Mouse (Mus musculus): ENCODE data around the gene P4ha2. TPM values are rescaled to one million over a fixed set of nuclear protein-coding genes. Genes with fewer than 3 reads are reported as not detected.
A peak's percentile ranks its signal among the peaks of the same experiment; 100 is the strongest.

P4ha2 gene
- polyA plus RNA-seq, 1 experiment from 2014 or later = 18.2 TPM

DNA sequence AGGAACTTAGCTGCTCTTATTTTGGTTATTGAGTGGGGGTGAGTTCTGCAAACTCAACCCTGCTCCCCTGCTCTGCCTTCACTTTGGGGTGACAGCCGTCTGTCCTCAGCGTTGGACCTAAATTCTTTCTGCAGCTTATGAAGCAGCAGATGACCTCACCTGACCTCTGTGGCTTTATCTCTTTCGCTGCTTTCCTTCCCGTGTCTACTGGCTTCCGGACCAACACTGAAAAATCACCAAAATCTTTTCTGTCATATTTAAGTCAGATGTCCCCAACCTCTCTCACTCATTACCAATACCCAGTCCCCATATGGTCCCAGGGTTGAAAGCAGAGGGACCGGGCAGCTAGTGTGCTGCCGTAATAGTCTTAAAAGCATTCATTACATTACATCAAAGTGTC, 7.7 kb upstream of the P4ha2 start:
- no peak overlapping the region for H3K27ac ChIP-seq (ENCODE audit: low read depth, low read length)
- no peak overlapping the region for H3K9ac ChIP-seq (ENCODE audit: low read depth, low read length)
- H3K36me3 ChIP-seq (ENCODE audit: control insufficient read depth, insufficient read depth, low read length) = no peaks in the 10 kb centered on the region
- H3K9me3 ChIP-seq (ENCODE audit: control insufficient read depth, low read length) = no peaks in the 10 kb centered on the region
- DNase-seq (ENCODE audit: low spot score) (no peak), ATAC-seq (ENCODE audit: low FRiP score) (no peak)
- H3K4me1 ChIP-seq (replicated peaks; ENCODE audit: control insufficient read depth, insufficient read depth, low read length) = no peaks in the 10 kb centered on the region
- WGBS = 68% methylated on average over 7 of the region's 7 CpGs
- no peaks in the 10 kb centered on the region for H3K27me3 ChIP-seq (ENCODE audit: control insufficient read depth, insufficient read depth, low read length)
- H3K4me3 ChIP-seq (ENCODE audit: low read depth, low read length) = no peak overlapping the region
- no peak overlapping the region for H3K4me2 ChIP-seq (replicated peaks; ENCODE audit: low read depth, low read length)

DNA sequence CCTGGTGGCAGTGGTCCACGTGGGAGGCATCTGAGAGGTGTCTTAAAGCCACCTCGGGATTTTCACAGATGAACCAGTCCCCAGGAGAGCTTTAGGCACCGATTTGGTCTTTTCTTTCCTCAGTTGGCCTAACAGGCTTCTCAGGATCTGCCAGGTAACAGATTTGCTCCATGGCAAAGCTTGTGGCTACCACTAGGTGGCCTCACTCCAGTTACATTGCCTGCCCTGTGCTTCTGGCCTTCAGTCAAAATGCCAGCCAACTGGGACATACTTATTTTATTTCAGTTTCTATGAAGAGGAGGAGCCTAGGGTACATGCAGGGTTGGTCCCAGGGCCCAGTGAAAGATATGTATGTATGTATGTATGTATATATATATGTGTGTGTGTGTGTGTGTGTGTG, 6.9 kb upstream of the P4ha2 start:
- Histone ChIP-seq H3K27ac (ENCODE audit: low read depth, low read length) (no peak overlapping the region), H3K36me3 (ENCODE audit: control insufficient read depth, insufficient read depth, low read length) (no peaks in the 10 kb centered on the region), H3K4me2 (replicated peaks; ENCODE audit: low read depth, low read length) (no peak overlapping the region), H3K4me3 (ENCODE audit: low read depth, low read length) (no peak overlapping the region), H3K4me1 (replicated peaks; ENCODE audit: control insufficient read depth, insufficient read depth, low read length) (no peaks in the 10 kb centered on the region), H3K9me3 (ENCODE audit: control insufficient read depth, low read length) (no peaks in the 10 kb centered on the region), H3K27me3 (ENCODE audit: control insufficient read depth, insufficient read depth, low read length) (no peaks in the 10 kb centered on the region), H3K9ac (ENCODE audit: low read depth, low read length) (no peak overlapping the region)
- ATAC-seq (ENCODE audit: low FRiP score) = no peak
- 13% methylated on average over 3 of the region's 3 CpGs for WGBS
- peak; percentile 58 for DNase-seq (ENCODE audit: low spot score)

DNA sequence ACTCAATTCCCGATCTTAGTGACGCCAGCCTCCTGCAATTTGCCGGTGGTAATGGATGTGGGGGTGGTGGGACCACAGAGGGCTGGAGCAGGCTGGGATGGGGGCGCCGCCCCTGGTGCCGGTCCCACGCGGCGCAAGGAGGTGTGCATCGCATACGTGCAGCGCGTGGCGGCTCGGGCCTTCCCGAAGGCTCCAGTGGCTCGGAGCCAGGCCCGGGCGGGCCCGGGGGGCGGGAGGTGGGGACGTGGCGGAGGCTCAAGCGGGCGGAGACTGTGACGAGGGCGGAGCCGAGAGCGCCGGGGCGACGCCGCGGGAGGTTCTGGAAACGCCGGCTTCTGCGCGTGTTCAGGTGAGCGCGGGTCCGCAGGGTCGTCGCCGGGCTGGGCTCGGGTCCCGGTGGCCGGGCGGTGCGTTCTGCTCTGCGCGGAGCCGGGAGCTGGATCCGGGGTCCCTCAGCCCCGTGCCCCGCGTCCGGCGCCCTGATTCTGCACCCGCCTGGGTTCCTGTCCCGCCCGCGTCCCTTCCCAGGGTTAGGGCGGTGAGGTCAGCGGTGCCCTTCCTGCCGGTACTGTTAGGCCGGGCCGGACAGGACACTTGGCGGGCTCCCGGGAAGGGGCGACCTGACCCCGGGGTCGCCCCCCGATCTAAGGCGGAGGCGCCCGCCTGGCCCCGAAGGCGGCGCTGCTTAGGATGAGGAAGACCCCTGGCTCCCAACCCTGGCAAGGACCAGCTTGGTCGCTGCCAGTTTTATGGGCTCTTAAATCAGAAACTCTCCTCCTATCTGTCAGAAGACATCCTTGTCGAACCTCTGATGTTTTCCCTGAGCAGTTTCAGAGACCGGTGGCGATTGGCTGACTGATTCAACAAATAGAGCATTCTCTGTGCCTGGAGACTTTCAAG, 1.0 kb downstream of the P4ha2 start:
- DNase-seq (ENCODE audit: low spot score) = peak; percentile 80
- peaks cover 8% of the 10 kb centered on the region for H3K27me3 ChIP-seq (ENCODE audit: control insufficient read depth, insufficient read depth, low read length)
- WGBS = under 1% methylated on average over 57 of the region's 83 CpGs
- peak; percentile 77 for ATAC-seq (ENCODE audit: low FRiP score)
- peaks cover 7% of the 10 kb centered on the region; the same call in 1 of the 2 replicates for H3K4me1 ChIP-seq (replicated peaks; ENCODE audit: control insufficient read depth, insufficient read depth, low read length)
- H3K4me3 ChIP-seq (ENCODE audit: low read depth, low read length) = peak overlapping the region; percentile 58
- H3K9ac ChIP-seq (ENCODE audit: low read depth, low read length) = peak overlapping the region; percentile 65
- no peak overlapping the region for H3K27ac ChIP-seq (ENCODE audit: low read depth, low read length)
- H3K36me3 ChIP-seq (ENCODE audit: control insufficient read depth, insufficient read depth, low read length) = no peaks in the 10 kb centered on the region
- peak overlapping the region; percentile 97 for H3K4me2 ChIP-seq (replicated peaks; ENCODE audit: low read depth, low read length)
- no peaks in the 10 kb centered on the region for H3K9me3 ChIP-seq (ENCODE audit: control insufficient read depth, low read length)

DNA sequence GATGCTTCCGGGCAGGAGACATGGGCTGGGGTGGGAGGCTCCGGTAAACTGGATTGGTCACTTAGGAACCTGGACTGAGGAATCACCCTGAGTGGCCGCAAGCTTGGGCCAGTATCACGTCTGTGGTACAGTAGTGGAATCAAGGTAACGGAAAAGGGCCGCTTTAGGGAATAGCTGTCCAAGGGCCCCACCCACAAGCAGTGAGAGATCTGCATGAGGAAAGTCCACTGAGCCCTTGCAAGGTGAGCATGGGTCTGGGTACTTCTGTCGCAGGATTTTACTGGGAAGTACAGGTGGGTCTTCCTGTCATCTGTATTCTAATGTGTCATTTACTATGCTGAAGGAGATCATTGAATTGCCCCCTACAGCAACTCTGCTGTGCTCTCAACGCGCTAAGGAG, 1.8 kb downstream of the P4ha2 start:
- DNase-seq (ENCODE audit: low spot score) (no peak), ATAC-seq (ENCODE audit: low FRiP score) (no peak)
- Histone ChIP-seq H3K9me3 (ENCODE audit: control insufficient read depth, low read length) (no peaks in the 10 kb centered on the region), H3K4me2 (replicated peaks; ENCODE audit: low read depth, low read length) (peak overlapping the region; percentile 97), H3K4me3 (ENCODE audit: low read depth, low read length) (peak overlapping the region; percentile 58), H3K27ac (ENCODE audit: low read depth, low read length) (no peak overlapping the region), H3K27me3 (ENCODE audit: control insufficient read depth, insufficient read depth, low read length) (peaks cover 8% of the 10 kb centered on the region), H3K4me1 (replicated peaks; ENCODE audit: control insufficient read depth, insufficient read depth, low read length) (peaks cover 7% of the 10 kb centered on the region; the same call in 1 of the 2 replicates), H3K9ac (ENCODE audit: low read depth, low read length) (no peak overlapping the region), H3K36me3 (ENCODE audit: control insufficient read depth, insufficient read depth, low read length) (no peaks in the 10 kb centered on the region)
- 72% methylated on average over 9 of the region's 9 CpGs for WGBS

DNA sequence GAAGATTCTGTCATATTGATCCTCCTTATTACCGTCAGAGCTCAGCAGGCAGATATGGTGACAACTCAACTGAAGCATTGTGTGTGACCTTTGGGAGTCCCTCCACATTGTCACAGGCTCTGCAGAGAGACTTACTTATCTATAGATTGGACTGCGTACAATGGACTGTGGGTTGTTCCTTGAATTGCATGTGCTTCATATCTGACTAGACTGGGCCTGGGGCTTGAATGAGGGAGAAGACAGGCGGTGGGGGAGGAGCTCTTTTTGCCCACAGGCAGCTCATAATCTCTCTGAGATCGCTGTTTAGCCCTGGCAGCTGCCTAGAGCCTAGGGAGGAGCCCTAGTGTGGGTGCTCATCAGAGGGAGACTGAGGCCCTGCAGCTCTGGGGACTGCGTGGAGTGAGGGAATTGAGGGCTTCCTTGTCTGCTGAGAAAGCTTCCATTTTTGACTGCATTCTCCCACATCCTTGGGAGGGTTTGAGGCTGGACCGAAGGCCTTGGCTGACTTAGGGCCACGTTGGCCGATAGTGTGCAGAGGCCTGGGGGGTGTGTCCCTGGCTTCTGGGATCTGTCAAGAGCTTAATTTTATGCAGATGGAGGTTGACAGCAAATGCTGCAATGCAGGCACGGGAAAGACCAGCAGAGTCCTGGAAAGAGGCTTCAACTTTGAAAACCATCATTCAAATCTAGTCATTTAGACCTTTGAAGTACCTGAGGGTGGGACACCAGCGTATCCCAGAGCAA, 3.0 kb downstream of the P4ha2 start:
- no peaks in the 10 kb centered on the region for H3K9me3 ChIP-seq (ENCODE audit: control insufficient read depth, low read length)
- DNase-seq (ENCODE audit: low spot score) (no peak), ATAC-seq (ENCODE audit: low FRiP score) (no peak)
- no peak overlapping the region for H3K4me3 ChIP-seq (ENCODE audit: low read depth, low read length)
- no peak overlapping the region for H3K27ac ChIP-seq (ENCODE audit: low read depth, low read length)
- WGBS = 77% methylated on average over 10 of the region's 10 CpGs
- H3K4me1 ChIP-seq (replicated peaks; ENCODE audit: control insufficient read depth, insufficient read depth, low read length) = peaks cover 7% of the 10 kb centered on the region; the same call in 1 of the 2 replicates
- peaks cover 8% of the 10 kb centered on the region for H3K27me3 ChIP-seq (ENCODE audit: control insufficient read depth, insufficient read depth, low read length)
- no peaks in the 10 kb centered on the region for H3K36me3 ChIP-seq (ENCODE audit: control insufficient read depth, insufficient read depth, low read length)
- H3K4me2 ChIP-seq (replicated peaks; ENCODE audit: low read depth, low read length) = no peak overlapping the region
- H3K9ac ChIP-seq (ENCODE audit: low read depth, low read length) = no peak overlapping the region

DNA sequence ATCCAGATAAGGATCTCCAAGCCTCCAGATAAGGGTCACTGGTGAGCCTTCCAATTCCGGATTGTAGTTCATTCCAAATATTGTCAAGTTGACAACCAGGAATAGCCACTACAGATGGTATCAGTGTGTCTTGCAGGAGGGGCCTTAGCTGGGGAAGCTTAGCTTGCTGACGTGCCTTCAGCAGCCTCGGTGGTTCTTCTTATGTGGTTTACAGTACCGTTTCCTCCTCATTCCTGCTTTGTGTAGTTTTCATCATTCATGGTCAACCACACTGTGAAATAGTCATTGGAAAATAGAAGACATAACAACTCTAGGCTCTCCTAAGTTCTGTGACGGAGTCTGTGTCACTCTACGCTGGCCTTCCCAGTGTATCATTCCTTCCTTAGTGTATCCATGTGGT, 5.1 kb downstream of the P4ha2 start:
- peaks cover 7% of the 10 kb centered on the region; the same call in 1 of the 2 replicates for H3K4me1 ChIP-seq (replicated peaks; ENCODE audit: control insufficient read depth, insufficient read depth, low read length)
- ATAC-seq (ENCODE audit: low FRiP score) = no peak
- no peak for DNase-seq (ENCODE audit: low spot score)
- H3K36me3 ChIP-seq (ENCODE audit: control insufficient read depth, insufficient read depth, low read length) = no peaks in the 10 kb centered on the region
- H3K4me3 ChIP-seq (ENCODE audit: low read depth, low read length) = no peak overlapping the region
- no peak overlapping the region for H3K27ac ChIP-seq (ENCODE audit: low read depth, low read length)
- no peak overlapping the region for H3K9ac ChIP-seq (ENCODE audit: low read depth, low read length)
- no peak overlapping the region for H3K4me2 ChIP-seq (replicated peaks; ENCODE audit: low read depth, low read length)
- WGBS = 91% methylated on average over 6 of the region's 6 CpGs
- H3K9me3 ChIP-seq (ENCODE audit: control insufficient read depth, low read length) = no peaks in the 10 kb centered on the region
- peaks cover 8% of the 10 kb centered on the region for H3K27me3 ChIP-seq (ENCODE audit: control insufficient read depth, insufficient read depth, low read length)

DNA sequence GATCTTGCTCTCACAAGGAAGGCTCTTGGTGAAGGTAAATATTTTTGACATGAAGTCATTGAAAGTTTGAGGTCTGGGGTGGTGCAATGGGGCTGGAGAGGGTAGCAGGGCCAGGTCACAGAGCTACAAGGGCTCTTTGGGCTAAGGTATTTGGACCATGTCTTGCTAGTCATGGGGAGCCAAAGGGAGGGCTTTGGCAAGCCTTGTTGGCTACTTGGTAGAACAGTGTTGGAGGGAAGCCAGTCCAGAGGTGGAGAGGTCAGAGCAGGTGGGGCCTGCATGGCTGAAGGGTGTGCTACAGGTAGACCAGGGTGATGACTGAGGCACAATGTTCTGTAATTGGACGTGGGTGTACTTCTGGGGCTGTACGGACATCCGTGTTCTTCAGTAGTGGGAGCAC, 6.8 kb downstream of the P4ha2 start:
- H3K4me3 ChIP-seq (ENCODE audit: low read depth, low read length) = no peak overlapping the region
- H3K9me3 ChIP-seq (ENCODE audit: control insufficient read depth, low read length) = no peaks in the 10 kb centered on the region
- H3K4me2 ChIP-seq (replicated peaks; ENCODE audit: low read depth, low read length) = no peak overlapping the region
- no peak overlapping the region for H3K9ac ChIP-seq (ENCODE audit: low read depth, low read length)
- H3K27ac ChIP-seq (ENCODE audit: low read depth, low read length) = no peak overlapping the region
- 88% methylated on average over 3 of the region's 3 CpGs for WGBS
- H3K4me1 ChIP-seq (replicated peaks; ENCODE audit: control insufficient read depth, insufficient read depth, low read length) = no peaks in the 10 kb centered on the region
- no peak for DNase-seq (ENCODE audit: low spot score)
- ATAC-seq (ENCODE audit: low FRiP score) = no peak
- no peaks in the 10 kb centered on the region for H3K36me3 ChIP-seq (ENCODE audit: control insufficient read depth, insufficient read depth, low read length)
- 0 out of 2 replicates have a peak, but pooled peaks cover under 1% of the 10 kb centered on the region for H3K27me3 ChIP-seq (ENCODE audit: control insufficient read depth, insufficient read depth, low read length)

DNA sequence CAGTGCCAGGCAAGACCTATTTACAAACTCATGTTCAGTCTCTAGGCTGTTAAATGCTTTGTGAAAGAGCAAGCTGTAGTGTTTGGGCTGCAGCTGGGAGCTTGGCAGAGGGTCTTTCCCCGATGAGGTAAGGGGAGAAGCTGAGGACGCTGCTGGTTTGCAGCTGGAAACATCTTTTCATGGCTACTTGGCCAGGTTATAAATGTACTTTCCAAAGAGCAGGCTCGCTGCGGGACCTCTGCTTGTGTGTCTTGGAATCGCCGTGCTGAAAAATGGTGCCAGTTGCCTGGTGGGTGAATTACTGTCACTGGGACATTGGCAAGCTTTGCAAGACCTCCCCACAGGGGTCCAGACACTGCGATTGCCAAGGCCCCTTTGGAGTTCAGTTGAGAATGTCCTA, 7.3 kb downstream of the P4ha2 start:
- no peak overlapping the region for H3K4me2 ChIP-seq (replicated peaks; ENCODE audit: low read depth, low read length)
- H3K27ac ChIP-seq (ENCODE audit: low read depth, low read length) = no peak overlapping the region
- DNase-seq (ENCODE audit: low spot score) (no peak), ATAC-seq (ENCODE audit: low FRiP score) (no peak)
- no peaks in the 10 kb centered on the region for H3K4me1 ChIP-seq (replicated peaks; ENCODE audit: control insufficient read depth, insufficient read depth, low read length)
- H3K9me3 ChIP-seq (ENCODE audit: control insufficient read depth, low read length) = no peaks in the 10 kb centered on the region
- no peaks in the 10 kb centered on the region for H3K36me3 ChIP-seq (ENCODE audit: control insufficient read depth, insufficient read depth, low read length)
- no peaks in the 10 kb centered on the region for H3K27me3 ChIP-seq (ENCODE audit: control insufficient read depth, insufficient read depth, low read length)
- H3K9ac ChIP-seq (ENCODE audit: low read depth, low read length) = no peak overlapping the region
- WGBS = 83% methylated on average over 7 of the region's 7 CpGs
- H3K4me3 ChIP-seq (ENCODE audit: low read depth, low read length) = no peak overlapping the region

Data from hindbrain, embryonic 11.5 days (tissue).